Mouse (Mus musculus): ENCODE data around the gene Aagab.

The Aagab gene

DNA sequence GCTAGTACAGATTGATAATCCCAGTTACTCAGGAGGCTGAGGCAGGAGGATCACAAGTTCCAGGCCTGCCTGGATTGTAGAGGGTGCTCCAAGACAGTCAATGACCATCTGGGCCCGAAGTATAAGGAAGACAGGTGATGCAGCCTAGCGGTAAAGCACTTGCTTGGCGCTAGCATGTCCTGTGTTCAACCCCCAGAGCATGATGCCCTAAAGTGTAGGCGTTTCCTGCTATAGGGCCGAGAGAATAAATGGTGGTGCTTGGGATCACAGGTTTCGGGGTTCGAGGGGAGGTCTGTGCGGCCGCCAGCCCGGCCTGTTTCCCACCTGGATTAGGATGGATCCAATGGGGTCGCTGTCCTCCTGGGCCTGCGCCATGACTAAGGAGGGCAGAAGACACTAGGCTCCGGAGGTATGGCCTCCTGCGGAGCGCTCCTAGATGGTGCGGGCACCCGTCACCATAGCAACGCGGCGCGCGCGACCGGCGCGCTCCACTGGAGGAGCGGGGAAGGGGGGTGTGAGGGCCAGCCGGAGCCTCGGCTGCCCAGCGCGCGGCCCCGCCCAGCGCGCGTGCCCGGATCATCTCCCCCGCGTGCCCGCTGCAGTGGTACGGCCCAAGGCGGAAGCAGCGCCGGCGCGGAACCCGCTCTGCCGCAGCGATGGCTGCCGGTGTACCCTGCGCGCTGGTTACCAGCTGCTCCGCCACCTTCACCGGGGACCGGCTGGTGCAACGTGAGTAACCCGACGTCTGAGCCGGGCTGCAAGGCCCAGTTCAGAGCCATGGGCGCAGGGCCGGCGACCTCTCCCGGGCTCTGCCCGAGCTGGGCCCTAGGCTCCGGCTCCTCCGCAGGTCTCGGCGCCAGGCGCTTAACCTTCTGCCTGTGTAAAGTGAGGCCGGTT is at the start of gene Aagab, which contains the start of gene Iqch:
Aagab (plus strand) TSS at position 618 of the 897 bp plus-strand sequence.
Iqch (minus strand) TSS at position 451 of the 897 bp plus-strand sequence.
- in situ Hi-C loops (cut with MboI; ENCODE audit: low sequenced_read_pairs) = no loop called here

DNA sequence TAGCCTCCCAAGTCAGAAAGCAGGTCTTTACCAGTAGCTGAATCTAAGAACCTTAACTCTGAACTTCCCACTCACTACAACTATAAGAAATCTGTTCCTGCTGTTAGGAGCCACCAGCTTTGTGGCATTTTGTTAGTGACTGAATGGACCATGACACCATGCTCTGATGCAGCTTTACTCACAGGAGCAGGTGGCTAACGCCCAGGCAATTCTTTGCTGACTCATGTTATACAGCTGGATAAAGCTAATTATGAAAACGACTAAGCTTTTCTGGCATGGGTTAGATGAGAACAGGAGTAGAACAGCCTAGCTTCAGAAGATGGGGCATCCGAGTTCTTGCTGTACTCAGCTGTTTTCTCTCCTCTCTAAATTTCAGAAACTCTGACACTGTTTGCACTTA is 48.8 kb upstream of the Aagab start:
- in situ Hi-C loops (cut with MboI; ENCODE audit: low sequenced_read_pairs) = no loop called here

DNA sequence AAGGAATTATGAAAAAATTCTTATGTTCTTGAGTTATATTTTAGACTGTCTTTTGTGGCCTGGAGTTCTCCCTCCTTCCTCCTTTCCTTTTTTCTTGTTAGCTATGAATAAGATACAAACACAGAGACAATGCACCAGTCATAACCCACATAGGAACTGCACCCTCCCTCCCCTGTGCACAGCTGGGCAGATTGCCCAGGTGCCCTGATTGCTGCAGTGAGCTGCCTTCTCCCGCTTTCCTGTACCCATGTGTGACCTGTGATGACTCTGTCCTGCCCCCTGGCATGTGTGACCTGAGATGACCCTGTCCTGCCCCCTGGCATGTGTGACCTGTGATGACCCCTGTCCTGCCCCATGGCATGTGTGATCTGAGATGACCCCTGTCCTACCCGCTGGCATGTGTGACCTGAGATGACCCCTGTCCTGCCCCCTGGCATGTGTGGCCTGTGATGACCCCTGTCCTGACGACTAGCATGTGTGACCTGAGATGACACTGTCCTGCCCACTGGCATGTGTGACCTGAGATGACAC is 46.9 kb upstream of the Aagab start:
- in situ Hi-C loops (cut with MboI; ENCODE audit: low sequenced_read_pairs) = no loop called here

- in situ Hi-C loops (cut with MboI; ENCODE audit: low sequenced_read_pairs) = no loop called here
Measured at GRCm38 (mm10) chr9:63556316-63556715, 46.1 kb upstream of the Aagab start.

DNA sequence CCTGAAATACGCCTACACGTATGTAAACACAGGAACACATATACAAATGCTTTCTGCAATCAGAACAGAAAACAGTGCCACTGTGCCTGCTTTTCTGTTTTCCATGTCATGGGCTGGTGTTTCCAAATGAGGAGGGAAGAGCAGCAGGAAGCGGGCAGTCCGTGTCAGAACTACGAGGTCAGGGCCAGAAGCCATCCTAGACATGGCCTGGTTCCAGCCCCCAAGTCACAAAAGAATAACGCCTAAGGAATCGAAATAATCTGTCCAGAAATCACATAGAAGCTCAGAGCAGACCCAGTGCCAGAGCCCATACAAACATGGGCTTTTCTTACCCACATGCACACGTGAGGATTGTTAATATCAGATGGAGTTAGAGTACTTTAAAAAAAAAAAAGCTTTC is 45.5 kb upstream of the Aagab start:
- in situ Hi-C loops (cut with MboI; ENCODE audit: low sequenced_read_pairs) = no loop called here

DNA sequence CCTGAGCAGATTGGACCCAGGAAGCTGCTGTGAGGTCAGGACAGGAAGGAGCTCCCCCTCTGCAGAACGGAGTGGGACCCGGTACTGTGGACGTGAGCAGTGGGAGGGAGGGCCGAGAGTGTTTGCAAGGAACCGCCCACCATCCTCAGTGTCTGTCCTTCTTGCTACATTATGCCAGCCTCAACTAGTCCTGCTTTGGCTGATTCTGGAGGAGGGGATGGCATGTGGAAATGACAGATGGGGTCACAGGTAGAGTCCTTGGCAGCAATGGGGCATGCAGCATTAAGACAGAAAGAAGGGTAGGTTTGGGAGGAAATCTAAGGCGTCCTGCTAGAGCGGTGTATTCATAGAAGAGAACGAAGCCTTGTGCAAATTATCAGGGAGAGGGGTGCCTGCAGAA is 40.5 kb upstream of the Aagab start:
- in situ Hi-C loops (cut with MboI; ENCODE audit: low sequenced_read_pairs) = no loop called here

GRCm38 (mm10) chr9:63563436-63563835 is 39.0 kb upstream of the Aagab start:
- in situ Hi-C loops (cut with MboI; ENCODE audit: low sequenced_read_pairs) = no loop called here

DNA sequence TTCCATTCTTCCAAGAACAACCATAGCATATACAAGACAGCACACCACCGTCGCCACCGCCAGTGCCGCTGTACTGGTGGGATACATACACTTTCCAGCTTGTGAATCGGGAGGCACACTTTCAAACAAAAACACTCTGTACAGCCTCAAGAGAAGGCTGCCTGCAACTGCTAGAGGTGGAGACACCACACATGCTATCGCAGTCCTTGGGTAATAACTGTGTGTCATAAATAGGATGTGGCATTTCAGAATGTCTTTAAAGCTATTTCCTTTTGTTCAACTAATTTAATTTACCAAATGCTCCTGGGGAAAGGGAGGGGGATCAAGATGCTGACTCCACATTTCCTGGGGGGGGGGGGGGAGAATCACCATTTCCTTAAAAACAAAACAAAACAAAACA is 34.1 kb upstream of the Aagab start:
- in situ Hi-C loops (cut with MboI; ENCODE audit: low sequenced_read_pairs) = no loop called here

DNA sequence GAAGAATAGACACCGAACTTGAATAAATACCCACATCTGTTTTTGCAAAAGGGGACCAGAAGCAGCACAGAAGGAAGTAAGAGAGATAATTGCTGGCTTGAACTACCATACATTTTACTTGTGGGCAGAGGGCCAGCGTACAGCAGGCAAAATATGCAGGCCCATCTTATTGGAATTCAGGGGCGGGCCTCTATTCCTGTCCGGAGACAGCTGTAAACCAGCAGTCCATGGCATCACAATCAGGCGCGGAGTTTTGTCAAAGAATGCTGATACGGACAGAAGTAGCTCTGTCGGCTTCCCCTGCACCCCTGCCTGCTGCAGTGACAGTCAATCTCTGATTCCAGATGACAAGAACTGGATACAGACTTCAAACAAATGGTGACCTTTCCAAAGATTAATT is 33.7 kb upstream of the Aagab start:
- in situ Hi-C loops (cut with MboI; ENCODE audit: low sequenced_read_pairs) = no loop called here

DNA sequence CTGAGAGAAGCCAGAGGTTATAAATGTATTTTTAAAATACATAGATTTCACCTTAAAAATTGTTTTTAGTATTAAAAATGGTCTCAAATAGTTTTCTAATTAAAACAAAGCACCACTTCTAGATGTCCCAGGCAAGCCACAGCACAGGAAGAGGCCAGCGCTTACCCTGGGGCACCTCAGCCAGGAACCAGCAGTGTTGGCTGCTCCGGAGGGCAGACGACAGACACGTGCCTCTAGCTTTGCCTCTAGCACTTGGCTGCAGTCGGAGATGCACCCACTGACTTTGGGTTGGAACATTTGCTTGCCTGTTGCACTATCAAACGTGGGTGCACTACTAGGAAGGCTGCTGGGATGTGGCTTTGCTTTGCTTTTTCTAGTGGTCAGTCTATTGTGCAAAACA is 30.6 kb upstream of the Aagab start:
- in situ Hi-C loops (cut with MboI; ENCODE audit: low sequenced_read_pairs) = no loop called here

- in situ Hi-C loops (cut with MboI; ENCODE audit: low sequenced_read_pairs) = no loop called here
Measured at GRCm38 (mm10) chr9:63572874-63573273, 29.6 kb upstream of the Aagab start.

DNA sequence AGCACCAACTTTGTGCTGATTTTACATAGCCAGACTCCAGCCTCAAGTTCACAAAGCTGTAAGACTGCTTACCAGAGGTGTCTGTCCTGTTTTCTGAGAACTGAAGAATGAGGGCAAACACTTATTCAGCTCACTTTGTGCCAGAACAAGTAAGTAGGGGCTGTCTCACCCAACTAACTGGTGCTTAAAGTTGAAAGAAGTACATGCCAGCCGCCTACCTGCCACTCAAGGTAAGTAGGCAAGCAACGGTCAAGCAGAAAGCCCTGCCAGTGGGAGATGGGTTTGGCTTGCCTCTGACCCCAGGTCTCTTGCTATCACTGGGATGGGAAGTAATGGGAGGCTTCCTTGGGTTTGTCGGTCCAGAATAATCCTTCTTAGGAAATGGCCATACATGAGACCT is 25.0 kb upstream of the Aagab start:
- in situ Hi-C loops (cut with MboI; ENCODE audit: low sequenced_read_pairs) = no loop called here

GRCm38 (mm10) chr9:63579644-63580043 is 22.8 kb upstream of the Aagab start:
- in situ Hi-C loops (cut with MboI; ENCODE audit: low sequenced_read_pairs) = no loop called here

DNA sequence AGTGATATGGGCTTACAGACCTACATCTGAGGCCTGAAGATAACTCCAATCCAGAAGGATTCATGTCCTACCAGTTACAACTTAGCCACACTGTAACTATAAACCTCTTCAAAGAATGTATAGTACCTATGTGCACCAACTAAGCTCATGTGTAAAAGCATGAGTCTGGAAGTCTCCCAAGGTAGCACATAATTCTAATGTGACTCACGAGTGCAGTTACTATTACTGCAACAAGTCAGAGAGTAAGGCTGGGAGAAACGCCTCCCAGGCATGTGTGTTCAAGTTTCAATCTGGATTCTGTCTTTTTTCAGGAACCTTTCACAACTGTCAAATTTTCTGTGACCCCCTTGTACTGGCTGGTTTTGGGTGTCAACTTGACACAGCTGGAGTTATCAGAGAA is 22.4 kb upstream of the Aagab start:
- in situ Hi-C loops (cut with MboI; ENCODE audit: low sequenced_read_pairs) = no loop called here

GRCm38 (mm10) chr9:63581778-63582177 is 20.7 kb upstream of the Aagab start:
- in situ Hi-C loops (cut with MboI; ENCODE audit: low sequenced_read_pairs) = no loop called here

DNA sequence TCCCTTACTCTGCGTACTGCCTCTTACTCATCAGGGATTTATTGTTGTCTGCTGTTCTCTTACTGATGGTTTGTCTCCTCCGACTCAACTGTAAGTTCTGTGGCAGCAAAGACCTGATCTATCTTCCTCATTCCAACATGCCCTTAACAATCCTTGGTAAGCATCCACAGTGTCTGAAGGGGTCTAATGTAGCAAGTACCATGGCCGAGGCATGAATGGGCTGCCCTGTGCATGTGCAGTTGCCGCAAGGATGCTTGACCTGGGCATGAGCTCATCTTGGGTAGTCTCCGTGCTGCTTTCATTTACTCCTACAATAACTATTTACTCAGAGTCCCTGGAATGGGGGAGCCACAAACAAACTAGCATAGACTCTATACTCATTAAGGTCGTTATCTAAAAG is 17.2 kb upstream of the Aagab start:
- in situ Hi-C loops (cut with MboI; ENCODE audit: low sequenced_read_pairs) = no loop called here

- in situ Hi-C loops (cut with MboI; ENCODE audit: low sequenced_read_pairs) = no loop called here
Measured at GRCm38 (mm10) chr9:63589209-63589608, 13.3 kb upstream of the Aagab start.

DNA sequence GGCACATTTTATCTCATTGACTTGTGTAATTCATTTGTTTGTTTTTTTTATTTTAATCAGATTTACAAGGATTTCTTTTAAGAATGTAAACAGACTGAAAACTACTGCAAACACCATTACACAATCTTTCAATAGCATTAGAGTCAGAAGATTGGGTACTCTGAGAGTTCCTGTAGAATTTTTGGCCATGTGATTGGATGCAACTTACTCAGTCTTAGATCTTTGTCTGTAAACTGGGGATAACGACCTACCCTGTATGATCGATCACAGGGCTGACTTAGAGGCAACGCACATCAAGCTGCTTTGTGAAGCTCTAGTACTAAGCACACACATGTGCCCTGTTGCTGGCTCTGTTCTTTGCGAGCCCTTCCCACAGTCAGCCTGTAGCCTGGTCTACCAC is 11.9 kb upstream of the Aagab start:
- in situ Hi-C loops (cut with MboI; ENCODE audit: low sequenced_read_pairs) = no loop called here

DNA sequence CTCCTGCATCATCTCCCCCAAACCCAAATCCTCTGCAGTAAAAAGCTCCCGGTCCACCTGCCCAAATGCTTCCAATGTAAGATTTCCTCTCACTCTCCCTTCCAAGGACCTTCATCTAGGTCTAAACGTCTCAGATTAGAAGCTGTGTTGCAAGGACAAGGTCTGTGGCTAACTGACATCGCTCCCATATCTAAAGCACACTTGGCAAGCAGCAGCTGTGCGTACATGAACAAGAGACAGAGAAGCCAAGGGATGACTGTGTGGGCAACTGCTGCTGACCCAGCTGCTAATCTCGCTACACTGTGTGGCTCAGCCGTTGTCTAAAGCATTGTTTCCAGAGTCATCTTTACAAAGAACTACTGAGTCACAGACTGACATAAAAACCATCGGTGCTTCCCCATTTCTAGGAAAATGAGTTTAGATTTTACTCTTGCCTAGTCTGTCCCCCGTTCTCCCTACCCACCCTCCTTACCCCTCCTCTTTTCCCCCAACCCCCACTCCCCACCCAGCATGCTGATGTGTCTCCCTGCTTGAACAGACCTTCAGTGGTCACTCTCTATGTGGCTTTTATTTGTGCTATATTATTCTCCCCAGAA is 10.7 kb upstream of the Aagab start:
- in situ Hi-C loops (cut with MboI; ENCODE audit: low sequenced_read_pairs) = no loop called here

GRCm38 (mm10) chr9:63595032-63595431 is 7.4 kb upstream of the Aagab start:
- in situ Hi-C loops (cut with MboI; ENCODE audit: low sequenced_read_pairs) = no loop called here

DNA sequence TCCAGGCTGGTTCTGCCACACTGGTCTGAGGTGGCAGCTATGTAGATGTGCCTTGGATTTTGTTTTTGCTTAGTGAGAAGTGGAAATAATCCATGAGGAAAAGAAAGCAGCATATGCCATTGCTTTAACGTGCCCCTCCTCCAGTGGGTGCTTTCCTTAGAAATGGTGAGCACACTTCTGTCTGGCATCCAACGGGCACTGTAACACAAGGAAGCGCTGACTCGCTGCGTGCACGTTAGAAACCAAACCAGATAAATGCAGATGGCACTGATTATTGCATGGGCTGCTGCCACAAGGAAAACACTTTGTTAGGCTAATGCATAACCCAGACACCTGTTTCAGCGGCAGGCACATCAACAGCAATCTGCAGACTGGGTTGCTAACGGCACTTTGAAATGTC is 6.8 kb upstream of the Aagab start:
- in situ Hi-C loops (cut with MboI; ENCODE audit: low sequenced_read_pairs) = no loop called here

GRCm38 (mm10) chr9:63596660-63597059 is 5.8 kb upstream of the Aagab start:
- in situ Hi-C loops (cut with MboI; ENCODE audit: low sequenced_read_pairs) = no loop called here

All from CH12F3 (cell line).